Mouse (Mus musculus) urinary bladder, postnatal 4 days (tissue): ENCODE data around the gene Map7d1.
A peak's percentile ranks its signal among the peaks of the same experiment; 100 is the strongest.

ENCODE experiments used
- DNase-seq, 2 experiments: peaks; one replicate each; pipeline ENCODE4 v3.0.0; 2021 to 2022; ENCODE audit warnings: low spot score in 2 of 2

Gene Map7d1

DNA sequence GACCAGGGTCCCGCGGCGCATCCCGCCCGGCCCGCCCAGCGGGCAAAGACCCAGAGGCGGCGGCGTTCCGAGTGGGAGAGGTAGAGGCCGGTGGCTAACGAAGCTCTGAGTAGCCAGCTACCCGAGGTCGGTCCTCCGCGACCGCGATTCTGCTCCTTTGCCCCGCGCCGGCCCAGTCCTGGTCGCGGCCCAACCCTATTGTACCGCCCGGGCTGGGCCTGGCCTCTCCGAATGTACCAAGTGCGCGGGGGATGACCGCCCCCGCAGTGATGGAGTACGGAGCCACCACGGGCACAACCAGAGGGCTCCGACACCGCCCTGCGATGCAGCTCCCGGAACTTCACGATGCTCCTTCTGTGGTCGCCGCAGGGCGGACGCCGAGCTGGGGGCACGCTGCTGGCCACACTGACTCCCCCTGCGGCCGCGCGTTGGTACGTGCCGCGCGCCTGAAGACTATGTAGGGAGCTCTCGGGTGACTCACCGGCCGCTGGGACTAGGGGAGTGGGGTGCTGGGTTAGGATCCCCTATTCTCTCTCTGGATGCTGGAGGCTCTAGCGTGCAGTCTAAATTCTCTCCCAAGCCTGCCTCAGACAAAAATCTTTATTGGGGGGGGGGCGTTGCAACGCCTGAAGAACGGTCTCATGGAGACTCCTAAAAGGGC lies at the start of gene Map7d1:
TSS of gene Map7d1 (minus strand) at position 213 of the 661 bp plus-strand sequence.
- peak; percentile 85 to 88 for DNase-seq

DNA sequence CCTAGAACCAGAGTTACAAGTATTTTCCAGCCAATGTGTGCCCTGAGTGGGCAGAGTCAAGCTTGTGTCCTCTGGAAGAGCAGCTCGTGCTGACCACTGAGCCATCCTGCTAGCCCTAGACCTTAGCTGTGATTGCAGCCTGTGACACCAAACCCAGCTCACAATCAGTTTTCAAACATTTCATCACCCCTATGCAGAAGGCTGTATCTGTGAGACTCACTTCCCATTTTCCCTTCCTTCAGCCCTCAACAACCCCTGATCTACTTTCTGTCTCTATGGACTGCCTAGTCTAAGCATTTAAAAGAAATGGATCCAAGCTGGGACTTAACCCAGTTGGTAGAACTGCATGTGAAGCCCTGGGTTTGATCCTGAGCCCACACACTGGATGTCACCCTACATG lies 49.3 kb upstream of the Map7d1 start:
- DNase-seq: no peak

DNA sequence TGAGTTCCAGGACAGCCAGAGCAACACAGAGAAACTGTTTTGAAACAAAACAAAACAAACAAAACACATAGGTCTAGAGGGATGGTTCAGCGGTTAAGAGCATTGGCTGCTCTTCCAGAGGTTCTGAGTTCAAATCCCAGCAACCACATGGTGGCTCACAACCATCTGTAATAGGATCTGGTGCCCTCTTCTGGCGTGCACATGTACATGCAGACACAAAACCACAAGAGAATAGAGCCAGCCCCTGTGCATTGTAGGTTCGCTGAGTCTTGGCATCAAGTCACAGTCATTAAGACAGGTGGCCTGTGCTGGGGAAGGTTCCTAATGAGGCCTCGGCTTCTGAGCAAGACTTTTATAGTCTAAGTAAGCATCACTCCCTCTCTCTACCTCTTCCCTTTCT lies 47.7 kb upstream of the Map7d1 start:
- no peak for DNase-seq

DNA sequence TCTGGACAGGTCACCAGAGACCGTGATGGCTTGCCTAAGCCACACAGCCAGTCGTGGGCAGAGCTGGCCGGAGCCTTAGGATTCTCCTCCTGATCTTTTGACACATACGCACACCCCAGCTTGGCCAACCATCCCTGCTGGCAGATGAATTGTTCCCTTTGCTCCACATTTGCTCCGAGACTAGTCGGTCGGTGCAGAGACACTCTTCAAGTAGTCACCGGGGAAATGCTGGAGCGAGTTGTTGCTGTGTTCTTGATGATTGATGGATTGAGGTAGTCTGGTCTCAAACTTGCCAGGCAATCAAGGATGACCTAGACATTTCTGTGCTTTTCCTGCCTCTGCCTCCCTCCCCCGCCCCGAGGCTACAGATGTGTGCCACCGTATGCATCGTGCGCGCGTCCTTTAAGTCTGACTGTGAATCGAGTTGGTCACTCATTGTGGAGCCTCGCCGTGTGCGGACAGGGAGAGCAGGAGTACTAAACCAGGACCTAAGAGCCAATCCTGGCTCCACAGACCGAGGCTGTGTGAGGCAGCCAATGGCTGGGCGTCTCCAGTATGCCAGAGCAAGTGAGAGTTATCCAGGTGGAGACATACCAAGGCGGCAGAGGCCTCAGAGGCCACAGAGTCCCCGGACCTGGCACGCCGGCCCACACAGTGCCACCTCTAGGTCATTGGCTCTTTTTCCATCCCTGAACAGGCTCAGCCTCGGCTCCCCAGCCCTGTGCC lies 45.6 kb upstream of the Map7d1 start:
- DNase-seq: no peak

DNA sequence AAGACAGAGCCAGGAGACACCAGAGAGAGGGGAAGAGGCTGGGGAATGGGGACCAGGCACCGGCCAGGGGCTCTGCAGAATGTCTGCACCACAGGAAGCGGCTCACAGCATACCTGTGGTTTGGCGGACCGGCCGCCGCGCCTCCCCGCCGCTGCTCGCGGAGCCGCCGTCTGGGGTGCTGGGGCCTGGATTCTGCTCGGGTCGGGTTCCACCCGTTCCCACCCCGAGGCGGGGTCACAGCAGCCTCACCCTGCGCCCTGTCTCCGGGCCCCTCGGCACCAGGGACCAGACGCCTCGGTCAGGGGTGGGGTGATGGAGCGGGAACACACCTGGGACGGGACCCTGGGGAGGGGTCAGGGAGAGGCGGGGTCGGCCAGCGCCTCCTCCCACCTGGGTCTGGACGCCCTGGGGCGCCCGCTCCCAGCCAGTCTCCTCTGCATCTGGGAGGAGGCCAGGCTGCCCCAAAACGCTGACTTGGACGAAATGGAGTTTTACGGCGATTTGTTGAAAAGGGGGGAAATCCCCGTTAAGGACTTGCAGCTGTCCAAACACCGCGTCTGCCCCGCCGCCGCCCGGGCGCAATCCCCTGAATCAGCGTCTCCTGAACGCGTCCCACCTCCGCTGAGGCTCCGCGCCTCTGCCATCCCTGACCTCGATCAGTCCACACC lies 44.9 kb upstream of the Map7d1 start:
- no peak for DNase-seq

DNA sequence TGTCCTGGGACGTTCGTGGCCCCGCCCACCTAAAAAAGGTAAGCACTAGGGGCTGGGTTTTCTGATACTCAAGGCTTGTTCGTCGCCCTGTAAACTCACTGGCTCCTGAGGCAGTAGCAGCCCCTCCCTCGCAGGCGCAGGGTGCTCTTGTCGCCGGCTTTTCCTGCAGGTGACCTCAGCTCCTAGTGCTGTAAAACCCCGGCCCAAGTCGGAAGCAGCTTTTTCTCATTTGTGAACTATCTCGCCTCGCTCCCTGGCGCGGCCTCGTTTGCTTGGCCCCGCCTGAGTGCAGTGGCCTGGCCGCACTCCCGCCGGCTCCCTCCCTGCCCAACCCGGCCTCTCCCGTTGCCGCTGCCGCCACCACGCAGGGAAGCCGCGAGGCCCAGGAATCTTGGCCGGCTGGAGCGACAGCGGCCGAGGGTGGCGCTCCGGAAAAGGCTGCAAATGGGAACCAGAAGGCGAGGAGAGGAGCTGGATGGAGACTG lies 40.5 kb upstream of the Map7d1 start:
- peak; percentile 70 to 80 for DNase-seq

DNA sequence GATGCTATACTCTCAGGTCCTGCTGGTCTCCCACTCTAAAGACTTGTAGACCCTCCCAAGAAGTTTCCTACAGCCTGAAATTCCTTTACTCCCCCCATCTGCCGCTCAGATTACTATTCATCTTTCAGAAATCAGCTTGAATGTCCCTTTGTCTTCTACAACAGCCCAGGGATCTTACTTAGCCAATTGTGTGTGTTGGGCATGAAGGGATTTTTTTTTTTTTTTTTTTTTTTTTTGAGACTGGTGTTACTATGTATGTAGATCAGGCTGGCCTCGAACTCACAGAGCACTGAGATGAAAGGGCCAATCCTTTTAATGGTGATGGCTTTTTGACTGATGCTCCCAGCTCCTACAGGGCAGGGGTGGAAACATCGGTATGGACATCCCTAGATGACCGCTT lies 39.8 kb upstream of the Map7d1 start:
- no peak for DNase-seq

DNA sequence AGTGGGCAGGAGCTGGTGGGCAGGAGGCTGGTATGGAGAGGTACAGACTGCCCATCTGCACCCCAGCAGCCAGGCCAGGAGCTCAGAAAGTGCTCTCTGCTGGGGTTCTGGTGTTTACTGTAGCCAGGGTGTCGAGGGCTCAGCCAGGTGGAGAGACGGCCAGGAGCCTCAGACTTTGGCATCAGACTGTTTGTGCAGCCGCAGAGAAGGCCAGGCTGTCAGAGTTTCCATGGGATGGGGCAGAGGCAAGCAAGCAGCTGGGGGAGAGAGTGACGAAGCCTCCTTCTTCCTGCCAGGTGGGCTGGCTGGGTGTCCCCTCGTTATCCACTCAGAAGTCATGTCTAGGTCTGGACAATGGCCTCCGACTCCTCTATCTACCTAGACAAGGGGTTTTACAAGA lies 39.0 kb upstream of the Map7d1 start:
- DNase-seq: no peak

DNA sequence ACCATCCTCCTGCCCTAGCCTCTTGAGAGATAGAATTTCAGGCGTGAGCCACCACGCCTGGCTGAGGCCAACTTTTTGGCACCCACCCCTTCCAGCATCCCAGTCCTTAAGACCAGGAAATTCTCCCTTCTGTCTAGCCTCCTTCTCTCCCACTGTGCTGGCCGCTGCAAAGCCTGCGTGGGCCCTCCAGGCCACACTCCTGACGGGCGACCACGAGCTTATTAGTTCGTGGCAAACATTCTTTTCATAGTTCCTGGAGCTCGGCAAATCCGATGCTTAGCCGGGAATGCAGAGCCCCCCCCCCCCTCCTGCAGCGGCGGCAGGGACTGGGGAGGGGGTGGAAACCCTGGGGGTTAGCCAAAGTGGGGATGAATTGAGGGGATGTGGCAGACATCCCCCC lies 35.1 kb upstream of the Map7d1 start:
- peak in 1 of 2 experiments; percentile 58 for DNase-seq

DNA sequence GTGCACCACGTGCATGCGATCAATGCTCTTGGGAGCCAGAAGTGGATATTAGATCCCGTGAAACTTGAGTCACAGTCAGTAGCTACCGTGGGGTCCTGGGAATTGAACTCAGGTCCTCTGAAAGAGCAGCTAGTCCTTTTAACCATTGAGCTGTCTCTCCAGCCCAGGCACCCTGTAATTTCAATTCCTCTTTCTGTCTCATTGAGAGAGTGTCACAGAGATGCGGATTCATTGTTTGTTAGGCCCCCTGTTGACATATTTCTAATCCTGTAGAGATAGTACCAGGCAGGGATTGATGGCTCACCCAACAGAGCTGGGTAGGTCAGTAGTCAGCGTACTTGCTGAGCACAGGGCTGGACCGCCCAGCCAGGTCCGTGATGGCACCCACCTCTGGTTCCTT lies 34.2 kb upstream of the Map7d1 start:
- no peak for DNase-seq

DNA sequence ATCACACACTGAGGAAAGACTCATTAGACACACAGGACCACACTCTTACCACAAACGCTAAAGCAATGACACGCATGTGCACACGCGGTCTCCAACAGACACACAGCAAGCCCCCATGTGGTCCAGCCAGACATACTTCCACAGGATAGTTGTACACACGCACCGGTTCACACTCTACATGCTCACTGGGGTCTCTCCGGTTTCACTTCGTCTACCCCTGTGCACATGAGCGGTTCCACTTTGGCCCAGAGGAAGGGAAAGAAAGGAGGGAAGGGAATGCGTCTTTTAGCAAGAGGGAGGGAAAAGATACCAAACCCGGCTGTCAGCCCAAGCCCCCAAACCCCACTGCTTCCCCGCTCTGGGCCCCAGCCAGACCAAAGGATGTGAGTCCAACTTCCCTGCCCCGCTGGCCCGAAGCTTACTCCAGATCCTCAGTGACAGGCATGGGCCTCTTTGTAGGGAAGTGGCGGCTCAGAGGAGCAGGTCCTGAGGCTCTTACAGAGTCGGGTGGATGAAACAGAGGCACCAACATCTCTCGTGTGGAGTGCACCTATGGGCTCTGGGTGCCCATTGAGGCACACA lies 32.0 kb upstream of the Map7d1 start:
- DNase-seq: peak in 1 of 2 experiments; percentile 61

DNA sequence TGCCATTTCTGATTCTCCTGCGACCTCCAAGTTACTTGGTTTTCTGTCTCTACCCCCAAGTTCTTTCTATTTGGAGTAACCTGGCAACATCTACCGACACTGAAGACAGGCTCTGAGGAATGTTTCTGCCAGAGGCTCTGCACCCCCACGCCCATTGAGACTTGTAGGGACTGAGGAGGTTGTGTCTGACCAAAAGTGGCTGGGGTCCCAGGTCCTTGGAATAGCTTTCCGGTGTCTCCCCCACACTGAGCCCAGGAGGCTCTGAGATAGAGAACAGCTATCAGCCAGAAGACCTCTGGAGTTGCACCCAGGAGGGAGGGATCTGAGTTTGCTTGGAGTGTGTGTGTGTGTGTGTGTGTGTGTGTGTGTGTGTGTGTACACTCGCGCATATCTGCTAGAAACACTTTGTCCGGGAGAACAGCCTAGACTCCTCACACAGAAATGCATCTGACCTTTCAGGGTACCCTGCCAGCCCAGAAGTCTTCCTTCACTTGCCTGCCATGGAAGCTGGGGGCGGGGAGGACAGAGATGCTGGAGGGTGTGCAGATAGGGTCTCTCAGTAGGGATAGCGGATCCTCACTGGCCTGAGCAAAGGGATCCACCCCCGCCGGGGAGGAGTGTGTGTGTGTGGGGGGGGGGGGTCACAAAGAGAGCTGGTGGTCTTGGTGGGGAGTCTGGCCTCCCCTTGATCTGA lies 31.3 kb upstream of the Map7d1 start:
- DNase-seq: peak in 1 of 2 experiments; percentile 58

DNA sequence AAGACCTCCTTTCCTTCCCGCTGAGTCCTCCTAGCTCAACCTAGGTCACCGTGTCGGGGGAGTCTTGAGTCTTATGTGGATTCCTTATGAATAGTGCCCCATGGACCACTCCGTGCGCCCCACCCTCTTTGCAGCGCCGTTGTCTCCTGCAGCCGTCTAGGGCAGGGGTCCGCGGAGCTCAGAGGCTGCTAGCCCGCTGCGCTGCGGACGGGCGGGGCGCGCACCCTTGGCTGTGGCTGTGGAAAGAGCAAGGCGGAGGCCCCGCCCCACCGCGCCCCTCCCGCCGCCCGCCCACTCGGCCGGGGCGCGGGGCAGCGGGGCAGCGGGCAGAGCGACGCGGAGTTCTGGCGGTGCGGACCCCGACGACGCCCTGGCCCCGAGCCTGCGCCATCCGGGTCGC lies 30.3 kb upstream of the Map7d1 start, which contains the start of gene Col8a2:
TSS of gene Col8a2 (plus strand) at position 302 of the 400 bp plus-strand sequence.
- DNase-seq: peak in 1 of 2 experiments; percentile 66

DNA sequence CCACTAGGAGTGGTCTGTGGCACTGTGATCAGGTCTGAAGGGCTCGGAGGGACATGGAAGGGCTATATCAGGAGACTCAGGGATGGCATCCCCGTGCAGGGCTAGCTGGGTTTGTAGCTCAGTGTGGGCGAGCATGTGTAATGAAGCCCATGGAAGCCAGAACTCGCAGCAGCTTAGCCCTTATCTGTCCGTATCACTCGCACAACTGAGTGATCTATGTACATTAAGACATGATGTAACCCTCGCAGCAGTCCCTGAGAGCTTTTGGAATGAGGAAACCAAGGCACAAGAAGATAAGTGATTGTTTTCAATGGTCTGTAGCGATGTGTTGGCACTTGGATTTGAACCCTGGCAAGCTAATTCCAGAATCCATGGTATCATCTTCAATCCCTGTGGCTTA lies 27.4 kb upstream of the Map7d1 start:
- DNase-seq: no peak

DNA sequence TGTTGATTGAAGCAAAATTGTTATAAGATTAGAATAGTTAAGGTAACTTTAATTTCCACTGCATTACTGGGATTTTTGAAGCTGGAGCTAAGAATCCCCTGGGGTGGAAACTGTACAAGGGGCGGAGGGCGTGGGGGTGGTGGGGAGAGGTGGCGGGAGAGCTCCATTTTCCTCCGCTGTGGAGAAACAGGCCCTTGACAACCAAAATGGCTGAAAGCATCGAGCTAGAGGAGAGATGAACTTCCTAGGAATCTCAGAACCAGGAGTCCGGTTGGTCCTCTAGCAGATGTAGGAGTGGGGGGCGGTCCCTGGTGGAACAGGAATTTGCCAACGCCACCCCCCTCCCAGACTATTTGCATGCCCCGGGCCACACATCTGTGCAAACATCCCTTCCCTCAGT lies 25.6 kb upstream of the Map7d1 start:
- DNase-seq: no peak

DNA sequence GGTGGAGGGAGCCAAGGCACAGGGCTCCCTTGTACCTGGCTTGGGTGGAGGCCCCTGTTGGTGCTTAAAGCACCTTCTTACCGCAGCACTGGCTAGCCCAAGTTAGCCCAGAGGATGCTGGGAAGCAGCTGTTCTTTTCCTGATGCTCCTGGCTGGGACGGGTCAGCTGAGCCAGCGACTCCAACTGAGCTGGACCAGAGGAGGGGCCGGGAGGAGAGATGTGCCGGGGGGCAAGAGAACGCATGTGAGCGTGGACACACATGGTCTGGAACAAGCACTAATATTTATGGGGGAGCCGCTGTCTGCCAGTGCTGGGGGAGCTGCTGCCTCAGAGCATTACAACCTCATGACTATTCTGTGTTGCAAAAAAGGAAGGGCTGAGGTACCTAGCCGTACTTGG lies 22.8 kb upstream of the Map7d1 start:
- DNase-seq: no peak

DNA sequence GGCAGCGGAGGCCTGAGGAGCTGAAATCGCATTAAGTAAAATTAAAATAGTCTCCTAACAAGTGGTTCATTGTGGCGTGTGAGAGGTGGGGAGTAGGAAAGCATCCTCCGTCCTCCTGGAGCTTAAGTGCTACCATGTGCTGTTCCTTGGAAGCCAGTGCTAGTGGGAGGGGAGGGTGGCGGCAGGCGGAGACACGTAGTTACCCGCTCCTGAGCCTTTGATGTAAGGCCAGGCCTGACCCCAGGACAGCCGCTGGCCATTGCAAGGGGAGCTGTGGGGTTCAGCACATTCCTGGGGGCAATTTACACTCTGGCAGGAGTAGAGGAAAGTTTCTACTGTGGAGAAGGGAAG lies 22.4 kb upstream of the Map7d1 start:
- DNase-seq: peak in 1 of 2 experiments; percentile 58

DNA sequence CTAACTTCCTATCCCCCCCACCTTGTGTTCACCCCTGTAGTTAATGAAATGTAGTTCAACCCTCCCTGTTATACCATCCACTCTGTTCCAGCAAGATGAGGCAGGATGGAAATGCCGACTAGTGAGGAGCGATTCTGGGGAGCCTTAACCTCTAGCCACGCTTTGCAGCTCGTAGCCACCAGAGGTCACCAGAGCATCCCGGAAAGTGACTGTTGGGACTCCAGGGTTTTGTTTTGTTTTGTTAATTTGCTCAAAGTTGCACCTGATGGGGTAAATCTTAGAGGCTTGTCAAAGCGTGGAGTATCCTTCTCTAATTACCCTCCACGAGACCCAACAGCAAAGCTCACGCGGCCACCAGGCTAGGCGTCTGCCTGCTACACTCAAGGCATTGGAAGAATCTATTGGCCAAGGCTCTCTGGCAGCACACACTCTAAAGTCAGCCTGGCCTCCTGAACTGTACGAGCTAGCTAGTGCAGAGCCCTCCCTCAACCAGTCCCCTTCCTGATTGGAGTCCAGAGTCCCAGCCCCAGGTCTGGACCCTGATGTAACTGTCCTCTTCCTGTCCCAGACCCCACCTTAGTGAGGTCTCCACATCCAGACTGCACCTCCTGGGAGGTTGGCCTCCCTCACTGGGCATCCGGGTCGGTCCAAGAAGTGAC lies 21.9 kb upstream of the Map7d1 start:
- peak in 1 of 2 experiments; percentile 65 for DNase-seq

DNA sequence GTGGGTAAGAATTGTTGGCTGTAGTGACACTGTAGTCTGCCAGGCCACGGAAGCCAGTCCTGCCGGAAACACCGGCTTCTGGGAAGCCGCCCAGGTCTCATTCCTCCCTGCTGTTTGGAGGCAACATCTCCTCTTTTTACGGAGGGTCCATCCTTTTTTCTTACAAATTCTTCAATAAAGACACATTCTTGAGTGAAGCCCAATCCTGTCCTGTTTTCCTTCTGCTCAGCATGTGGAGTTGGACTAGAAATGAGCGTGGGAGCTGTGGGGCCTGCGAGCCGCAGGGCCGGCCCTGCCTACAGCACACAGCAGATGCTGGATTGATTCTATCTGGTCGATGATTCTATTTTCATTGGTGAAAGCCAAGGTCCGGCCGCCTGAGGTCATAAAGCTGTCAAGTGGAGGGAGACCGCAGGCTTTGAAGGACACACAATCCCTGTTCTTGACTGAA lies 19.6 kb upstream of the Map7d1 start:
- DNase-seq: peak in 1 of 2 experiments; percentile 62

DNA sequence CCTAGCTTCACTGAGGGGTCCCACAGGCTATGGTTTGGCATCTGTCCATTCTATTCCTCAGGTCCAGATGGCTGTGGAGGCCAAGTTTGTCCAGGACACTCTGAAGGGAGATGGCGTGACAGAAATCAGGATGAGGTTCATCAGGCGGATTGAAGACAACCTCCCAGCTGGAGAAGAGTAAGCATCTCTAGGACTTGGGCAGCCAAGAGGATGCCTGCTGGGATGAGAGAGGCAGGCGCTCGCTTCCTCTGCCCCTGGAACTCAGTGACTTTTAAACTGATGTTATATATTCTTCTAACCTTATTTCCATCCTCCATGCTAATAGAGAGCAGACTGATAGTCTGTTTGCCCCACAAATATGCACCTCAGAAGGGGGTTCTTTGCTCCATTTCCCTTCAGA lies 18.9 kb upstream of the Map7d1 start:
- DNase-seq: no peak

DNA sequence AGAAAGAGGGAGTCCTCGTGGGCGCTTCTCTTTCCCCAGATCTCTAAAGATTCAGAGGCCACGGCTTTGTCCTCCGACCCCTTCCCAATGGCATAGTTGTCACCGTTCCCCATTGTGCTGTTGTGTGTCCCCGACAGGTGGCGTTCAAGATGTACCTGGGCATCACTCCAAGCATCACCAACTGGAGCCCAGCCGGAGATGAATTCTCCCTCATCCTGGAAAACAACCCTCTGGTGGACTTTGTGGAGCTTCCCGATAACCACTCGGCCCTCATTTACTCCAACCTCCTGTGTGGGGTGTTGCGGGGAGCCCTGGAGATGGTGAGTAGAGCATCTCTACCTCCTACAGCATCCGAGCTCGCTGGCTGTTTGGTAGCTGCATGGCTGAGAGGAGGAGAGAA lies 17.6 kb upstream of the Map7d1 start:
- no peak for DNase-seq
